Mouse (Mus musculus): Measurements from ENCODE around the gene Lypd6. TPM values are rescaled to one million over a fixed set of nuclear protein-coding genes. Genes with fewer than 3 reads are reported as not detected.

The Lypd6 gene
- polyA plus RNA-seq, 1 experiment: 3.9 TPM

- no peak for TF ChIP-seq USF1 (IDR thresholded peaks at IDR 0.05; ENCODE audit: low read depth)
- TF ChIP-seq MYOD1 (IDR thresholded peaks at IDR 0.05; ENCODE audit: control insufficient read depth in 1 of 3, insufficient read length in 2 of 3, low read depth in 2 of 3): no peak
- TF ChIP-seq REST (IDR thresholded peaks at IDR 0.05; ENCODE audit: insufficient read depth, insufficient read length): no peak
- TF ChIP-seq TCF3 (IDR thresholded peaks at IDR 0.05; ENCODE audit: insufficient read length, low read depth): no peak
- no peak for TF ChIP-seq POLR2A (IDR thresholded peaks at IDR 0.05; ENCODE audit: insufficient read length, low read depth)
- no peak for TF ChIP-seq POLR2AphosphoS2 (IDR thresholded peaks at IDR 0.05; ENCODE audit: insufficient read length, low read depth)
- TF ChIP-seq MYOG (IDR thresholded peaks at IDR 0.05; ENCODE audit: control insufficient read depth in 1 of 3, insufficient read depth in 1 of 3, insufficient read length in 2 of 3, low read depth in 2 of 3): no peak
- TF ChIP-seq TCF12 (IDR thresholded peaks at IDR 0.05; ENCODE audit: insufficient read depth, poor library complexity, severe bottlenecking): no peak
- no peak for TF ChIP-seq MAX (IDR thresholded peaks at IDR 0.05; ENCODE audit: low read depth)
- TF ChIP-seq CEBPB (IDR thresholded peaks at IDR 0.05; ENCODE audit: insufficient read depth, poor library complexity, severe bottlenecking): no peak
- TF ChIP-seq E2F4 (IDR thresholded peaks at IDR 0.05; ENCODE audit: insufficient read depth): no peak
- no peak for TF ChIP-seq SRF (IDR thresholded peaks at IDR 0.05; ENCODE audit: control insufficient read depth, insufficient read length, low read depth)
- H3K79me2 ChIP-seq (ENCODE audit: control insufficient read depth, insufficient read depth): no peaks in the 10 kb centered on the region
- no peaks in the 10 kb centered on the region for H3K36me3 ChIP-seq (ENCODE audit: control insufficient read depth, insufficient read depth)
Measured at GRCm38 (mm10) chr2:50143672-50144071, 77.4 kb downstream of the Lypd6 start.

GRCm38 (mm10) chr2:50147308-50147707 is 81.1 kb downstream of the Lypd6 start:
- no peaks in the 10 kb centered on the region for H3K36me3 ChIP-seq (ENCODE audit: control insufficient read depth, insufficient read depth)
- no peaks in the 10 kb centered on the region for H3K79me2 ChIP-seq (ENCODE audit: control insufficient read depth, insufficient read depth)
- no peak overlapping the region for H3K4me2 ChIP-seq (ENCODE audit: low read depth)
- H3K27me3 ChIP-seq (ENCODE audit: control insufficient read depth, insufficient read depth, insufficient read length): no peaks in the 10 kb centered on the region
- no peak overlapping the region for H3ac ChIP-seq (ENCODE audit: control insufficient read depth, insufficient read length)
- TF ChIP-seq CEBPB (IDR thresholded peaks at IDR 0.05; ENCODE audit: insufficient read depth, poor library complexity, severe bottlenecking) (no peak), TCF12 (IDR thresholded peaks at IDR 0.05; ENCODE audit: insufficient read depth, poor library complexity, severe bottlenecking) (no peak), TCF3 (IDR thresholded peaks at IDR 0.05; ENCODE audit: insufficient read length, low read depth) (no peak), POLR2AphosphoS2 (IDR thresholded peaks at IDR 0.05; ENCODE audit: insufficient read length, low read depth) (no peak)
- H3K4me3 ChIP-seq: no peak overlapping the region

More at GRCm38 (mm10) chr2:50143672-50144071, 77.4 kb downstream of the Lypd6 start:
- no peaks in the 10 kb centered on the region for H3K27me3 ChIP-seq (ENCODE audit: control insufficient read depth, insufficient read depth, insufficient read length)
- H3K4me2 ChIP-seq (ENCODE audit: low read depth): no peak overlapping the region
- no peak overlapping the region for H3K4me3 ChIP-seq
- H3ac ChIP-seq (ENCODE audit: control insufficient read depth, insufficient read length): no peak overlapping the region

GRCm38 (mm10) chr2:50149257-50150202 is 83.3 kb downstream of the Lypd6 start:
- H3K4me2 ChIP-seq (ENCODE audit: low read depth): no peak overlapping the region
- TF ChIP-seq E2F4 (IDR thresholded peaks at IDR 0.05; ENCODE audit: insufficient read depth) (no peak), CEBPB (IDR thresholded peaks at IDR 0.05; ENCODE audit: insufficient read depth, poor library complexity, severe bottlenecking) (no peak), TCF3 (IDR thresholded peaks at IDR 0.05; ENCODE audit: insufficient read length, low read depth) (no peak), POLR2AphosphoS2 (IDR thresholded peaks at IDR 0.05; ENCODE audit: insufficient read length, low read depth) (no peak), SRF (IDR thresholded peaks at IDR 0.05; ENCODE audit: control insufficient read depth, insufficient read length, low read depth) (no peak), REST (IDR thresholded peaks at IDR 0.05; ENCODE audit: insufficient read depth, insufficient read length) (no peak), MYOG (IDR thresholded peaks at IDR 0.05; ENCODE audit: control insufficient read depth in 1 of 3, insufficient read depth in 1 of 3, insufficient read length in 2 of 3, low read depth in 2 of 3) (no peak), TCF12 (IDR thresholded peaks at IDR 0.05; ENCODE audit: insufficient read depth, poor library complexity, severe bottlenecking) (no peak), USF1 (IDR thresholded peaks at IDR 0.05; ENCODE audit: low read depth) (no peak), POLR2A (IDR thresholded peaks at IDR 0.05; ENCODE audit: insufficient read length, low read depth) (no peak), MYOD1 (IDR thresholded peaks at IDR 0.05; ENCODE audit: control insufficient read depth in 1 of 3, insufficient read length in 2 of 3, low read depth in 2 of 3) (no peak), MAX (IDR thresholded peaks at IDR 0.05; ENCODE audit: low read depth) (no peak)
- no peaks in the 10 kb centered on the region for H3K36me3 ChIP-seq (ENCODE audit: control insufficient read depth, insufficient read depth)
- no peaks in the 10 kb centered on the region for H3K79me2 ChIP-seq (ENCODE audit: control insufficient read depth, insufficient read depth)
- H3K4me3 ChIP-seq: no peak overlapping the region
- no peaks in the 10 kb centered on the region for H3K27me3 ChIP-seq (ENCODE audit: control insufficient read depth, insufficient read depth, insufficient read length)
- no peak overlapping the region for H3ac ChIP-seq (ENCODE audit: control insufficient read depth, insufficient read length)

- Histone ChIP-seq H3K4me3 (no peak overlapping the region), H3K4me2 (ENCODE audit: low read depth) (no peak overlapping the region), H3K27me3 (ENCODE audit: control insufficient read depth, insufficient read depth, insufficient read length) (no peaks in the 10 kb centered on the region), H3K79me2 (ENCODE audit: control insufficient read depth, insufficient read depth) (no peaks in the 10 kb centered on the region), H3ac (ENCODE audit: control insufficient read depth, insufficient read length) (no peak overlapping the region), H3K36me3 (ENCODE audit: control insufficient read depth, insufficient read depth) (no peaks in the 10 kb centered on the region)
- no peak for TF ChIP-seq USF1 (IDR thresholded peaks at IDR 0.05; ENCODE audit: low read depth)
- no peak for TF ChIP-seq CEBPB (IDR thresholded peaks at IDR 0.05; ENCODE audit: insufficient read depth, poor library complexity, severe bottlenecking)
- TF ChIP-seq MAX (IDR thresholded peaks at IDR 0.05; ENCODE audit: low read depth): no peak
- no peak for TF ChIP-seq MYOG (IDR thresholded peaks at IDR 0.05; ENCODE audit: control insufficient read depth in 1 of 3, insufficient read depth in 1 of 3, insufficient read length in 2 of 3, low read depth in 2 of 3)
- no peak for TF ChIP-seq POLR2AphosphoS2 (IDR thresholded peaks at IDR 0.05; ENCODE audit: insufficient read length, low read depth)
- TF ChIP-seq POLR2A (IDR thresholded peaks at IDR 0.05; ENCODE audit: insufficient read length, low read depth): no peak
- no peak for TF ChIP-seq TCF3 (IDR thresholded peaks at IDR 0.05; ENCODE audit: insufficient read length, low read depth)
- no peak for TF ChIP-seq REST (IDR thresholded peaks at IDR 0.05; ENCODE audit: insufficient read depth, insufficient read length)
- TF ChIP-seq TCF12 (IDR thresholded peaks at IDR 0.05; ENCODE audit: insufficient read depth, poor library complexity, severe bottlenecking): no peak
- TF ChIP-seq SRF (IDR thresholded peaks at IDR 0.05; ENCODE audit: control insufficient read depth, insufficient read length, low read depth): no peak
- no peak for TF ChIP-seq MYOD1 (IDR thresholded peaks at IDR 0.05; ENCODE audit: control insufficient read depth in 1 of 3, insufficient read length in 2 of 3, low read depth in 2 of 3)
- TF ChIP-seq E2F4 (IDR thresholded peaks at IDR 0.05; ENCODE audit: insufficient read depth): no peak
Measured at GRCm38 (mm10) chr2:50150203-50150590, 84.0 kb downstream of the Lypd6 start.

All from myocyte (in vitro differentiated cells).